Mouse (Mus musculus): ENCODE results near the gene Slc8a2. TPM values are rescaled to one million over a fixed set of nuclear protein-coding genes. Genes with fewer than 3 reads are reported as not detected.

Gene Slc8a2
- polyA plus RNA-seq, 1 experiment from 2014 or later: not detected

- Histone ChIP-seq H3K9ac (no peak overlapping the region), H3K4me3 (replicated peaks) (no peak overlapping the region), H3K9me3 (replicated peaks) (no peaks in the 10 kb centered on the region), H3K36me3 (peaks cover 84% of the 10 kb centered on the region), H3K4me1 (replicated peaks) (peaks cover 55% of the 10 kb centered on the region), H3K27ac (no peak overlapping the region; the same call in 1 of the 2 replicates), H3K4me2 (no peak overlapping the region), H3K27me3 (no peaks in the 10 kb centered on the region)
- DNase-seq: no peak
- WGBS (ENCODE audit: insufficient replicate concordance): 86% methylated on average over 6 of the region's 6 CpGs
- no peak for ATAC-seq (ENCODE audit: low read depth)
Observed at GRCm38 (mm10) chr7:16103760-16104159, 25.9 kb upstream of the Slc8a2 start.

- no peak overlapping the region for H3K27ac ChIP-seq
- H3K4me2 ChIP-seq: no peak overlapping the region
- H3K27me3 ChIP-seq: no peaks in the 10 kb centered on the region
- no peaks in the 10 kb centered on the region for H3K9me3 ChIP-seq (replicated peaks)
- peaks cover 94% of the 10 kb centered on the region for H3K36me3 ChIP-seq
- no peak overlapping the region for H3K4me3 ChIP-seq (replicated peaks)
- DNase-seq (no peak), ATAC-seq (ENCODE audit: low read depth) (no peak)
- WGBS (ENCODE audit: insufficient replicate concordance): 93% methylated on average over 7 of the region's 7 CpGs
- H3K9ac ChIP-seq: no peak overlapping the region
- H3K4me1 ChIP-seq (replicated peaks): peaks cover 48% of the 10 kb centered on the region
Observed at GRCm38 (mm10) chr7:16104611-16105388, 24.8 kb upstream of the Slc8a2 start.

DNA sequence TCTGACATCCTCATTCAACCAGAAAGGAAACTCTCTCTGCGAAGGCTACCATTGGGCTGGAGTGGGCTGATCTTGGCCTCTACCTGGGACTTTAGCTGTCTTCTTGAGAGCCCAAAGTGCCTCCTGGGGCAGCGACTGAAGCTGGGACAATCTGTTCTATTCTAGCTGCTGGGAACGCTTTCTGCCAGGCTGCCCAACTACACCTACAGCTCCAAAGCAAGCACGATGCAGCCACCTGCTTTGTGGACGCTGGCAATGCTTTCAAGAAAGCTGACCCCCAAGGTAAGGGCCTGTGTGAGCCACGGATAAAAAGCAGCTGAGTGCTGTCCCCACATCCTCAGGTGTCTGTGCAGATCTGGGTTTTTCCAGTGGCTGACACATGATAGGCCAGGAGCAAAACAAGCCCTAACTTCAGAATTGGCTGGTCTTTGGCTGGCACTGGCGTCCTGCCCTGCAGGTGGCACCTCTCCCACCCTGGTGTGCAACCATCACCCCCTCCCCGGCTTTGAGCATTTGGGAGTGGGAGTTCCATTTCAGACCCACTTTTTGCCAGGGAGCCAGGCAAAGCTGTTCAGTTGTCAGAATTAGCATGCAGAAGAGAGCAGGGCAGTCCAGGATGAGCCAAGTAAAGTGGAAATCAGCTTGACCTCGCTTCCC lies 20.6 kb upstream of the Slc8a2 start:
- ATAC-seq (ENCODE audit: low read depth) (no peak), DNase-seq (no peak)
- Histone ChIP-seq H3K9ac (no peak overlapping the region), H3K9me3 (replicated peaks) (no peaks in the 10 kb centered on the region), H3K4me2 (no peak overlapping the region), H3K27me3 (no peaks in the 10 kb centered on the region), H3K4me1 (replicated peaks) (peaks cover 18% of the 10 kb centered on the region; the same call in 1 of the 2 replicates), H3K27ac (no peak overlapping the region), H3K36me3 (peaks cover 99% of the 10 kb centered on the region), H3K4me3 (replicated peaks) (no peak overlapping the region)
- WGBS (ENCODE audit: insufficient replicate concordance): 89% methylated on average over 9 of the region's 9 CpGs

DNA sequence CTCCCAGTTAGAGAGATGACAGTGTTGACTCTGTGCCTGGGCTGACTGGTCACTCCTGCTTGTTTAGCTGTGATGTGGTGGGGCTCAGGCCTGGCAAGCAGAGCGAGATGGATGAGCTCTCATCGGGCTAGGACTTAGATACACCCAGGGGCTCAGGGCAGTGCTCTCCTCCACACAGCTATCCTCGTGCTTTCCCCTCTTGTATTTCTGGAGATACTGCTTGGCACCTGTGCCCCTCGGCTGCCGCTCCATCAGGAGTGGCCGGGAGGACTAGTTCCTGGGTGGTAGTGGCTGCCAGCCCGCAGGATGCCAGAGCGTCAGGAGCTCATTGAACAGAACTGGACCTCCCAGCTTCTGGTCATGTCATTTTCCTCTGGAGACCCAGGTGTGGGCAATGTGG lies 19.5 kb upstream of the Slc8a2 start:
- peaks cover 99% of the 10 kb centered on the region for H3K36me3 ChIP-seq
- H3K9ac ChIP-seq: 0 out of 2 replicates have a peak overlapping the region, but pooled peaks have one; percentile 1
- 94% methylated on average over 8 of the region's 8 CpGs for WGBS (ENCODE audit: insufficient replicate concordance)

DNA sequence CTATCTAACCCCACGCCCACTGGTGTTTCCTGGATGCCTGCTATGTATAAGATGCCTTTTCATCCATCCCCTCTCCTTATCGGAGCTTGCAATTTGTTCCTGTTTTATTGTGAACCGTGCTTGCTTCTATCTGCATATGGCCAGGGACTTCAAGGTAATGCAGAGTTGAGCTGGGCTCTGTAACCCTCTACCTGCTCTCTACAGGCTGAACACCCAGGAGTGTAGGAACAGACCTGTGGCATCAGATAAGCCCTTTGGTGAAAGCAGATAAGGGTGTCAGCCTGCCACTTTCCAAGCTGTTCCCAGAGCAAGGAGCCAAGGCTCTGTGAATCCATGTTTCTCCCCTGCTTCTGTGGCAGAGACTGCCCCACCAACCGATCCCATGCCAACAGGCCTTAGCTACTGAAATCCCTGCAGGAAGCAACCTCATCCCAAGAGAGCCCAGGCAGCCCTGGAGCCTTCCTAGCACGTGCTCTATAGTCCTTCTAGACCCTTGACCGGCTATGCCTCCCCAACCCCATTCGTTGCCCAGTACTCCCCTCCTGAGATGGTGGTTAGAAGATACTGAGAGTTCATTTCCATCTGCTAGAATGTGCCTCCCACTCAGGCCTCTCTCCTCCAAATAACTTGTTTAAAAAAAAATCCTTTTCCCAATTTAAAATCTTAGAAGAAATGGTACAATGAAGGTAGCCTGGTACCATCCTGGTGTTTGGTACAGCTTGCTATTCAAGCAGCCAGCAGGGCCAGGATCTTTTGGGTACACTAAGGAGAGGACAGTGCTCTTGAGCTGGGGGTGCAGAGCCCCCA lies 18.1 kb upstream of the Slc8a2 start:
- Histone ChIP-seq H3K36me3 (peaks cover 100% of the 10 kb centered on the region), H3K27me3 (no peaks in the 10 kb centered on the region), H3K9me3 (replicated peaks) (no peaks in the 10 kb centered on the region), H3K4me2 (no peak overlapping the region), H3K9ac (no peak overlapping the region), H3K4me1 (replicated peaks) (peaks cover 11% of the 10 kb centered on the region; the same call in 1 of the 2 replicates), H3K27ac (no peak overlapping the region), H3K4me3 (replicated peaks) (no peak overlapping the region)
- ATAC-seq (ENCODE audit: low read depth) (no peak; the same call in 1 of the 2 replicates), DNase-seq (no peak)
- WGBS (ENCODE audit: insufficient replicate concordance): 83% methylated on average over 7 of the region's 7 CpGs

More for the DNA sequence above, 19.5 kb upstream of the Slc8a2 start:
- Histone ChIP-seq H3K9me3 (replicated peaks) (no peaks in the 10 kb centered on the region), H3K4me2 (no peak overlapping the region), H3K4me1 (replicated peaks) (peaks cover 11% of the 10 kb centered on the region; the same call in 1 of the 2 replicates), H3K27me3 (no peaks in the 10 kb centered on the region), H3K4me3 (replicated peaks) (no peak overlapping the region), H3K27ac (no peak overlapping the region)
- DNase-seq (no peak), ATAC-seq (ENCODE audit: low read depth) (no peak)

GRCm38 (mm10) chr7:16116418-16116817 lies 13.2 kb upstream of the Slc8a2 start:
- Histone ChIP-seq H3K36me3 (peaks cover 68% of the 10 kb centered on the region), H3K27ac (no peak overlapping the region), H3K9me3 (replicated peaks) (no peaks in the 10 kb centered on the region), H3K4me1 (replicated peaks) (peaks cover 15% of the 10 kb centered on the region), H3K27me3 (no peaks in the 10 kb centered on the region), H3K4me3 (replicated peaks) (no peak overlapping the region), H3K9ac (no peak overlapping the region), H3K4me2 (no peak overlapping the region)
- ATAC-seq (ENCODE audit: low read depth) (no peak), DNase-seq (no peak)
- 89% methylated on average over 7 of the region's 7 CpGs for WGBS (ENCODE audit: insufficient replicate concordance)

DNA sequence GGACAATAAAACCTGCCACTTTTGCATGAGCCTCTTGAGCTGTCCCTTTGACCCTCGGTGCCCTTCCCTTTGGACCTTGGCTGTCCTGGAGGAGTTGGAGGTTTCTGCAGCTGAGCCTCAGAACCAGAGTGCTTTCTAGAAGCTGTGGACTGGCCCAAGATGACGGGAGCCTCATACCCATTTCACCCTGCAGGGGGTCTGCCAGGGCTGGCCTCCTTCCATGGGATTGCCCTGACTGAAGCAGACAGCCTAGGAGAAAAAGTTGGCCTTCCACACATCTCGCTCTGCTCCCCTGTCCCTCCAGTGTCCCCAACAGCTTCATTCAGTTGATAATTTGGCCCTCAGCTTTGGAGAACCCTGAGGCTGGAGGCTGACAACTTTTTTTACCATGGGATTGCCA lies 12.5 kb upstream of the Slc8a2 start:
- peaks cover 61% of the 10 kb centered on the region for H3K36me3 ChIP-seq

DNA sequence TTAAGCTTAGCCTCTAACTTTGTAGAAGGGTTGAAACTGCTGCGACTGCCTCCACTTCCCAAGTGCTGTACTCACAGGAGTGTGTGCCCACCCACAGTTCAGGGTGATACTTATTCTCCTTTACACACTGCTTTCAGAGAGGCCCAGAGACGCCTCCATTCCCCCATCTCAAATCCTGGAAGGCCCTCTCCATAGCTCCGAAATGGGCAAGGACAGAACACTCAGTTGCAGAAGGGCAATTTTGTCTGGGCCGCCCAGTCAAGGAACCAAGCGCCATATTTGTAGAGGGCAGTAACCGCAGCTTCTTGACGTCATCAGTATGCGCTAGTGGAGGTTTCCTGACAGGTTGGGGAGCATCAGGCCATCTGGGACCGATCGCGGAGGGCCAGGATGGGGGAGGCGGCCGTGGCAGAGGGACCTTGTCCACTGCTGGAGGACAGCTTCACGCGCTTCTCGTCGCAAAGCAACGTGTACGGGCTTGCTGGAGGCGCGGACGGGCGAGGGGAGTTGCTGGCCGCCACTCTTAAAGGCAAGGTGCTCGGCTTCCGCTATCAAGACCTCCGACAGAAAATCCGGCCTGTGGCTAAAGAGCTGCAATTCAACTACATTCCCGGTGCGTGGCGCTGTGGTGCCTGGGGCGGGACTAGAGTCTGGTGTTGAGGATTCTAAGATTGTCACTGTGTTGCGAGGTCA lies 9.9 kb upstream of the Slc8a2 start, which contains the start of gene Kptn:
Kptn (plus strand) TSS at position 327 of the 693 bp plus-strand sequence.
- Histone ChIP-seq H3K9me3 (replicated peaks) (no peaks in the 10 kb centered on the region), H3K4me1 (replicated peaks) (peaks cover 15% of the 10 kb centered on the region), H3K27me3 (no peaks in the 10 kb centered on the region), H3K27ac (peak within 1 kb of the TSS; percentile 70), H3K9ac (peak within 1 kb of the TSS; percentile 81), H3K4me3 (replicated peaks) (peak within 1 kb of the TSS; percentile 80), H3K36me3 (peaks cover 35% of the 10 kb centered on the region), H3K4me2 (peak within 1 kb of the TSS; percentile 73)
- 1% methylated on average over 33 of the region's 33 CpGs for WGBS (ENCODE audit: insufficient replicate concordance)
- ATAC-seq (ENCODE audit: low read depth) (peak; percentile 85), DNase-seq (peak; percentile 81)

More for the DNA sequence above, 12.5 kb upstream of the Slc8a2 start:
- Histone ChIP-seq H3K9ac (no peak overlapping the region), H3K9me3 (replicated peaks) (no peaks in the 10 kb centered on the region), H3K4me1 (replicated peaks) (peaks cover 15% of the 10 kb centered on the region), H3K4me3 (replicated peaks) (no peak overlapping the region), H3K27me3 (no peaks in the 10 kb centered on the region), H3K27ac (no peak overlapping the region; the same call in 1 of the 2 replicates), H3K4me2 (no peak overlapping the region)
- 92% methylated on average over 3 of the region's 3 CpGs for WGBS (ENCODE audit: insufficient replicate concordance)
- ATAC-seq (ENCODE audit: low read depth): no peak
- DNase-seq: no peak

- Histone ChIP-seq H3K4me1 (replicated peaks) (peaks cover 15% of the 10 kb centered on the region), H3K4me2 (peak overlapping the region; percentile 73), H3K27me3 (no peaks in the 10 kb centered on the region), H3K9ac (peak overlapping the region; percentile 81), H3K36me3 (peaks cover 30% of the 10 kb centered on the region), H3K4me3 (replicated peaks) (peak overlapping the region; percentile 80), H3K9me3 (replicated peaks) (no peaks in the 10 kb centered on the region), H3K27ac (no peak overlapping the region)
- WGBS (ENCODE audit: insufficient replicate concordance): 41% methylated on average over 9 of the region's 9 CpGs
- DNase-seq (no peak), ATAC-seq (ENCODE audit: low read depth) (no peak)
Observed at GRCm38 (mm10) chr7:16120262-16120600, 9.4 kb upstream of the Slc8a2 start.

- H3K4me1 ChIP-seq (replicated peaks): peaks cover 12% of the 10 kb centered on the region
- ATAC-seq (ENCODE audit: low read depth): no peak
- no peaks in the 10 kb centered on the region for H3K9me3 ChIP-seq (replicated peaks)
- peaks cover 15% of the 10 kb centered on the region for H3K27me3 ChIP-seq
- no peak overlapping the region for H3K27ac ChIP-seq
- no peak overlapping the region for H3K9ac ChIP-seq
- H3K4me3 ChIP-seq (replicated peaks): no peak overlapping the region
- no peak for DNase-seq
- H3K36me3 ChIP-seq: no peaks in the 10 kb centered on the region
- no peak overlapping the region for H3K4me2 ChIP-seq
- WGBS (ENCODE audit: insufficient replicate concordance): 74% methylated on average over 9 of the region's 9 CpGs
Observed at GRCm38 (mm10) chr7:16125829-16126228, 3.8 kb upstream of the Slc8a2 start.

Data from liver, embryonic 13.5 days (tissue).